Mouse (Mus musculus) lung, postnatal 36 days (tissue): ENCODE results near the gene Synpo2l.
A peak's percentile ranks its signal among the peaks of the same experiment; 100 is the strongest.
"Not testable (repeated sequence)": the region's sequence is repeated elsewhere in the genome, so short reads cannot be mapped to it uniquely, and the experiment has no call there.

Experiments used
- DNase-seq: peaks from one replicate; pipeline ENCODE4 v3.0.0; 2022; ENCODE audit warnings: mixed read lengths

Synpo2l gene

DNA sequence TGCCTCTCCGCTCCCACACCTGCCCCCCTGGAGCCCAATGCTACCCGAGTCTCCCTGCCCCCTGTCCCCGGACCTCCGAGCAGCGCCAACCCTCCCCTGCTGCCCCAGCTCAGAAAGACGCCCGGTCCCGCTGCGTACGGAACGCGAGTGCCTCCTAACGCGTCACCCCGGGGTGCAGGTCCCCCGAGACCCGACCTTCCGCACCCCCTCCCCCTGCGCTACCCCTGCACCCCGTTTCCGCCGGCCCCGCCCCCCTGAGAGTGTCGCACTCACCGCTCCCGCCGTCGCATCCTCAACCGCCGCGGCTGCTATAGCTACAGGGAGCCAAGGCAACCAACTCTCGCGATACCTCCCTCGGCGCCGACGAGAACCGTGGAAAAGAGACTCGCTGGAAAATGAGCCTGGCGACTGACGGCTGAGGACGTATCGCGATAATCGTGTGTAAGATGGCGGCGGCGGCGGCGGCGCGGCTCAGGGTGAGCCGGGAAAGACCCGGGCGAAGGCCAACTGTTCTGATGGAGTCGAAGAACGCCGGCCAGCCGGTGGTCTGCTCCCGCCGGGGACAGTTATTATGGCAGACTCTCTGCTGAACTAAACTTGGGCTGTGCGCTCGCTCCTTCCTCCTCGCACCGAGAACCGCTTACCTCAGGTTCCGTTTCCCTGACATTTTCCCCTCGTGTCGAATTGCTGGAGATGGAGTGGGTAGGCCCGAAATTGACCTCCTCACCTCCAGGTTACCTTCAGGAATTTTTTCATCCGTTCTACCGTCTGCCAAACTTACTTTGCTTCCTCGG is 27.3 kb downstream of the Synpo2l start, which contains the start of gene Usp54:
Gene Usp54 (minus strand): TSS at position 420 of the 794 bp plus-strand sequence.
- DNase-seq, result peak; percentile 99

DNA sequence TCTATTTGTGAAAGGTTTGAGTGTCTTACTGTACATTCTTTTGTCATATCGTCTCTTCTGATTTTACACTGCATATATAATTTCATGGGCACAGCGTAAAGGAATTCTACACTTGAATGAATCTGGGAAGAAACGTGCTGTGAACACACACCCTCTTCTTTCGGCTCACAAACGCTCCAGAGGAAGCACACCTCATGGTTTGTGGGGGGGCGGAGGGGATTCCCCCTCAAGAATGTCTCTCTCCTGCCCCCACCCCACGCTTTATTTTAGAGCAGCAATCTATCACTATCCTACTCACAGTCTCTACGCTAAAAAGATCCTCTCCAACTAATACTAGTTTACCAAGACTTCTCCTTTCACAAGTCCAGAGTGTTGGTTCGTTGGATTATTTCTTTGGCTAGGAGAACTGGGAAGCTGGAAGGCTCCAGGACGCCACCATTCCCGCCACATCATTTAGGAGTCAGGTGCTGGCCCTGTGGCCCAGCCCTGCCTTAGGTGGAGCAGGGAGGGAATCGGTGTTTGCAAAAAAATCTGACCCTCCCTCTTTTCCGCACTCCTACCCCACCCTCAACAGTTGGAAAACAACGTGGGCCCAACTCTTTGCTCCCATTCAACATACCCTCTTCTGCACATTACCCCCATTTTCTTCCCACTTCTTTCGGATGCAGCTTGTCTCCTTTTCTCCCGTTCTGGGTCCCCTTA is 28.1 kb downstream of the Synpo2l start:
- DNase-seq, result peak; percentile 23

DNA sequence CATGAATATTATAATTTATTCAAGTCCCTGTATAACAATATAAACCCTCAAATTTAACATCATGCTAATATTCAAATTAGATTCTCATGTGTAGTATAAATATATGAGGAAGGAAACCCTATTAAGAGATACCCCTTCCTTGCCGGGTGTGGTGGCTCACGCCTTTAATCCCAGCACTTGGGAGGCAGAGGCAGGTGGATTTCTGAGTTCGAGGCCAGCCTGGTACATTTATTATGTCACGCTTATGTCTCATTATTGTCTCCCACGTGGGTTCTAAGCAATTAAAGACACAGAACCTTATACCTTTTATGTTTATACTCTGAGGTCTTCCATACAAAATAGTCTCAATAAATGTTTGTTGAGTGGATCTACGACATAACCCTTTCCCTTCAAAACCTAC is 29.5 kb downstream of the Synpo2l start:
- no peak for DNase-seq

DNA sequence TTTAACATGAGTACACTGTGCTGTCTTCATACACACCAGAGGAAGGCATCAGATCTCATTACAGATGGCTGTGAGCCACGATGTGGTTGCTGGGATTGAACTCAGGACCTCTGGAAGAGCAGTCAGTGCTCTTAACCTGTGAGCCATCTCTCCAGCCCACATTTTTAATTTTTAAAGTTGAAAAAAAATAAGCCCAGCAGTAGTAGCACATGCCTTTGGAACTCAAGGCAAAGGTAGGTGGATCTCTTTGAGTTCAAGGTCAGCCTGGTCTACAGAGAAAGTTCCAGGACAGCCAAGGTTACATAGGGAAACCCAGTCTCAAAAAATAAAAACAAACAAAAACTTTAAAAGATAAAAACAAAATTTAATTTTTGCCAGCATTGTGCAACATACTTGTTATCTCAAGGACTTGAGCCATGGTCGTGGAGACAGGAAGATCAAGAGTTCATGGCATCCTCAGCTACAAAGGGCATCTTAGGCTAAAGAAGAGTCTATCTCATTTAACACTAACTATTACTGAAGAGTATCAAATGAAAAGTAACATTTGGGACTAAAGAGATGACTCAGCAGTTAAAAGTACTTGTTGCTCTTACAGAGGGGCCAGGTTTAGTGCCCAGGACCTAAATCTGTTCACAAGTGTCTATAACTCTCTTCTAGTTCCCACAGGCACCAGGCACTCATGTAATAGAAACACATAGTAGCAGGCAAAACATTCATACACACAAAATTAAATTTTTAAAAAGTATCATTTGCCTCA is 30.2 kb downstream of the Synpo2l start:
- DNase-seq, result no peak

DNA sequence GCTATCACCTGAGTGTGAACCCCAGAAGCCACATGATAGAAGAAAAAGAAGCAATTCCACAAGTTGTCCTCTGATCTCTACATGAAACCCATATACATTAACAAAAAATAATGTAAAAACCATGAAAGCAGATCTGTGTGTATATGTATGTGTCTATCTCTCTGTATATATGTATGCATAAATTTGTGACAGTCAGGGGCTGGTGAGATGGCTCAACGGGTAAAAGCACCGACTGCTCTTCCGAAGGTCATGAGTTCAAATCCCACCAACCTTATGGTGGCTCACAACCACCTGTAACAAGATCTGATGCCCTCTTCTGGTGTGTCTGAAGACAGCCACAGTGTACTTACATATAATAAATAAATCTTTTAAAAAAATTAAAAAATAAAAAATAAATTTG is 31.2 kb downstream of the Synpo2l start:
- DNase-seq, result not testable (repeated sequence)

- peak; percentile 46 for DNase-seq
These were observed 32.6 kb downstream of the Synpo2l start for GRCm38 (mm10) chr14:20635546-20635945.

DNA sequence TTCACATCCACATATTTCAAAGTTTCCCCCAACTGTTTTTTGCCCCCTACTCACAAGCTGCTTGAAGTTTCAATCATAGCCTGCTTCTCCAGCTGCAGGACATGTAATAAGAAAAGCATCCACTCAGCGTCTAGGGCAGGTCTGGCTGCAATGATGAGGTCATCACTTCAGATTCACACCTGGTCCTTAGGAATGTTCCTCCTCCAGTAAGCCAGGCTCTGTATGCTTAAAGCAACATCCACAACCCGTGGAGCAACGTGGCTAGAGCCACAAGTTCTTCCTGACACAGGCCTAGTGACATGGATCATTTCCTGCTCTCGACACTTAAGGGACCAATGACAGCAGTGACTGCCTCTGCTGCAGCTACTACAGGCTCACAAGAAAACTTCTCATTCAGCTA is 36.9 kb downstream of the Synpo2l start:
- peak; percentile 67 for DNase-seq

GRCm38 (mm10) chr14:20626971-20627370 is 41.2 kb downstream of the Synpo2l start:
- DNase-seq, result no peak

DNA sequence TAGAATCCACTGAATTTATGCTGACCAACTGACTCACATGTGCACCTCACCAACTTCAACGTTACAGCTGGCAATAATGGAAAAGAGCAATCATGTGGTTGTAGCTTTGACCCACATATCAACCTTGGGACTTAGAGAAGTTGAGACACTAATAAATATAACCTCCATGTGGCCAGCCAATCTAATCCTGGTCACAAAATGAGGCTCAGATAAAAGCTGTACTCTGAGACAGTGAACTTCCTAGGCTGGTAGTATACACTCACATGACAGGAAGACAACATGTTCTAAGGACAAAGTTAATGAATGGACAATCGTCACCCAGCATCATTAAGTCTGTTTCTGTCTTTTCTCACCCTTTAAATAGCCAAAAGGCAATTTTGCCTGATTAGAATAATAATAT is 41.7 kb downstream of the Synpo2l start:
- no peak for DNase-seq

DNA sequence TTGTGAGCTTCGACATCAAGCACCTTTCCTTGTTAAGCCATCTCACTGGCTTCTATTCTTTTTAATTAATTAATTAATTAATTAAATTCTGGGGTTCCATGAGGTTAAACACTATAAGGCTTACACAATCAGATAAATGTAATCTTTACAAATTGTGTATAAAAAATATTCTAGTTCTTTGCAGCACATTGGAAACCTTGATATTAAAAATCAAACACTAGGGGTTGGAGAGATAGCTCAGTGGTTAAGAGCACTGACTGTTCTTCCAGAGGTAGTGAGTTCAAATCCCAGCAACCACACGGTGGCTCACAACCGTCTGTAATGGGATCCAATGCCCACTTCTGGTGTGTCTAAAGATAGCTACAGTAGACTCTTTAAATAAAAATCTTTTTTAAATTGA is 45.2 kb downstream of the Synpo2l start:
- no peak for DNase-seq

DNA sequence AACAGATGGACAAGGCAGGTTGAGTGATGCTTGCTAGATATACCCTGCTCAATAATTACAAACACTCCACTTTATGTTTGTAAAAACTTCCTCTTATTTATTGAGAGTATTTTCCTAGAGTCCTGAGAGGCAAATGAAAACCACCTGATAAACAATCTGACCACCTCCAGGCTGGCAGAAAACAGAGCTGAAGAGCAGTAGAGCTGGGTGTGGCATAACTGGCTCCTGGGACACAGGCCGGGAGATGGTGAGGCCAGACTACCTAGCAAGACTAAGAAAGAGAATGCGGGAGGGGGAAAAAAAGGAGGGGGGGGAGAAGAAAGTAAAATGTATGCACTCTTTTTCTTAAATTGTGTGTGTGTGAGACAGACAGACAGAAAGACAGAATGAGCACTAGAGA is 45.7 kb downstream of the Synpo2l start:
- no peak for DNase-seq

GRCm38 (mm10) chr14:20621903-20622302 is 46.3 kb downstream of the Synpo2l start:
- DNase-seq, result no peak

- no peak for DNase-seq
These were observed 49.0 kb downstream of the Synpo2l start for GRCm38 (mm10) chr14:20619131-20619530.

DNA sequence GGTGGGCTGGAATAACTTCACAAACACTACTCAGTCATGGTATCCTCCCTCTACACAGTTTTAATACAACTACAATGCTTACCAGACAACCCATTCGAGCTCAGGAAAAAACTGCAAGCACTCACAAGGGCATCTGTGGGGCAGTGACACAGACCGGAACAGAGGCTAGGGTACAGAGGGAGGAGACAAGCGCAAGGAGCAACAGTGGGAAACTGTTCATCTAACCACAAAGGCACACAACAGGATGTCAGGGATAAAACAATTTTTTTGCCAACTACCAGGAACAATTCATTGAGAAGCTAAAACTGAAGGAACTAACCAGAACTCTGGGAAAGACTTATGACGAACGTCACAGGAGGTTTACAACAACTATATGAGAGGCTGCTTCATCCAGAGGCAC is 49.9 kb downstream of the Synpo2l start:
- DNase-seq, result peak; percentile 70

DNA sequence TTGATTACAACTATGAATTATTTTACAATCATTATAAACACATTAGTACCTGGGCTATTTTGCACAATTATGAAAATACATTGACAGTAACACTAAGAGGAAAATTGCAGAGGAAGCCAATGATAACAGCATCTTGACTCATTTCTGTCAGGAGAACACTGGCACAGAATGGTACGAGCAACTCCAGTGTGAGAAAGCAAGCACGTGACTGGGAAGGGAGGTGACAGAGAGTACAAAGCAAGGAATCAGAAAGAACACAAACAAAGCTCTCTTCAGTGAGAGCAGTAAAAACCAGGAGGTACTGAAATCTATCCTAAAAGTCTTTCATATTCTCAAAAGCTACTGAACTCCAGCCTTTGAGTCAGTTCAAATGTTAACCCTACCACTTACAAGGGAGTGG is 51.7 kb downstream of the Synpo2l start:
- DNase-seq, result peak; percentile 82

GRCm38 (mm10) chr14:20615075-20615474 is 53.1 kb downstream of the Synpo2l start:
- no peak for DNase-seq

DNA sequence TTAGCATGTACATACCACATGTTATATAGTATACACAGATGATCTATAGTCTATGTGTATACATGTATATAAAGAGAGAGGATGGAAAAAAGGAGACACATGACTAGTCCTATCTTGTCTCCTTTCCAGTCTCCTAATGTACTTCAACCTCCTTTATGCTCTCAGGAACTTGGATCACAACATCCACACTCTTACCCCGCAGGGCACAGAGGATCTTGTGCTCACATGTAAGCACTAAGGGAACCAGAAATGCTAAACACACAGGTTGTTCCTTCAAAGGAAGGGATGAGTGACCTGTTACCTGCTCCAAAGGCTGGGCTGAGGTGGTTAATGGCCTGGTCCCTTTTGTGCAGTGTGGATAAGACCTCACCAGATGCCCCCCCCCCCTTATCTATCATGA is 55.3 kb downstream of the Synpo2l start:
- DNase-seq, result no peak

GRCm38 (mm10) chr14:20610146-20610545 is 58.0 kb downstream of the Synpo2l start:
- peak; percentile 89 for DNase-seq

DNA sequence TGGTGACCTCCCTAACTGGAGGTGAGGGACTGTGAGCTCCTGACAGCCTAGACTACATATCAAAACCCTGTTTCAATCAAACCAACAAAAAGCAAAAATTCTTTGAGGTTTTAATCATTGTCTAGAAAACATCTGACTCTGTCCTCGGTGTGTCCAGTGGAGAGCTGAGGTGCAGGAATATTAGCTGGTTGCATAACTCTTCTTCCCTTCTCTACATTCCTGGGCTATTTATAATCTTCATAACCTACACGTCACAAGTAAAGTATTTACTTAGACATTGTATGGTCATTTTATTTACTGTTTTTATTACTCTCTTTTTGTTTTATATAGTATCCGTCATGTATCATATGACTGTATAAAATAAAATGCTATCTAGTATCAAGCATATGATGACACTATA is 58.6 kb downstream of the Synpo2l start:
- DNase-seq, result no peak
